Mouse (Mus musculus) liver, embryonic 13.5 days (tissue): ENCODE measurements around the gene Tbata. TPM values are rescaled to one million over a fixed set of nuclear protein-coding genes. Genes with fewer than 3 reads are reported as not detected.

ENCODE experiments used
- ATAC-seq: fragments of 200-750 bp; cut with Nextera tagmentation; 2 replicates; pipeline ENCODE4 v1.8.0; 2017; ENCODE audit warnings: low read depth, mild to moderate bottlenecking, moderate number of reproducible peaks, moderate library complexity
- DNase-seq: peaks from one replicate; pipeline ENCODE4 v3.0.0; 2022
- H3K27ac ChIP-seq: fragments of 300-500 bp; sonication (generic); 2 replicates; pipeline ENCODE4 v1.5.1; 2015; ENCODE audit warnings: moderate library complexity, mild to moderate bottlenecking, inconsistent platforms
- H3K27me3 ChIP-seq: fragments of 300-500 bp; sonication (generic); 2 replicates; pipeline ENCODE4 v1.6.1; 2015; ENCODE audit warnings: mild to moderate bottlenecking, inconsistent platforms
- H3K36me3 ChIP-seq: fragments of 300-500 bp; sonication (generic); 2 replicates; pipeline ENCODE4 v1.6.1; 2015; ENCODE audit warnings: mild to moderate bottlenecking, inconsistent platforms
- H3K4me1 ChIP-seq: fragments of 300-500 bp; sonication (generic); replicated peaks from 2 replicates; pipeline ENCODE4 v1.6.1; 2015; ENCODE audit warnings: inconsistent platforms
- H3K4me2 ChIP-seq: fragments of 300-500 bp; sonication (generic); 2 replicates; pipeline ENCODE4 v1.6.1; 2015; ENCODE audit warnings: inconsistent platforms, mild to moderate bottlenecking, moderate library complexity
- H3K4me3 ChIP-seq: fragments of 300-500 bp; sonication (generic); replicated peaks from 2 replicates; pipeline ENCODE4 v1.5.1; 2015; ENCODE audit warnings: mild to moderate bottlenecking, inconsistent platforms
- H3K9ac ChIP-seq: fragments of 300-500 bp; sonication (generic); 2 replicates; pipeline ENCODE4 v1.6.1; 2015; ENCODE audit warnings: mild to moderate bottlenecking, inconsistent platforms
- H3K9me3 ChIP-seq: fragments of 300-500 bp; sonication (generic); replicated peaks from 2 replicates; pipeline ENCODE4 v1.6.1; 2016; ENCODE audit warnings: inconsistent platforms
- WGBS: fragments of 180-500 bp; shearing (Covaris S2); methylation state at CpG from one replicate; pipeline ENCODE4 v1.1.7; 2015; ENCODE audit not compliant: insufficient replicate concordance; 5-methylcytosine and 5-hydroxymethylcytosine counted together
- microRNA-seq: library from miRNA; unstranded; fragments of <30 nt; microRNA quantifications from one replicate; pipeline ENCODE4, GENCODE M21; 2016
- polyA plus RNA-seq: library from polyadenylated mRNA; unstranded; fragments of >200 nt; fragmentation: Nextera tagmentation; extraction: Ambion mirVana; gene quantifications from 2 replicates; pipeline ENCODE4 v1.2.1, GENCODE M21; 2015

Gene Tbata
- polyA plus RNA-seq, 1 experiment from 2014 or later = not detected

- Histone ChIP-seq H3K27ac (no peak overlapping the region), H3K36me3 (no peaks in the 10 kb centered on the region), H3K4me1 (no peaks in the 10 kb centered on the region), H3K27me3 (no peaks in the 10 kb centered on the region), H3K9ac (no peak overlapping the region), H3K4me2 (no peak overlapping the region), H3K4me3 (no peak overlapping the region), H3K9me3 (no peaks in the 10 kb centered on the region)
- ATAC-seq (no peak), DNase-seq (no peak)
- 60% methylated on average over 6 of the region's 6 CpGs for WGBS
Observed at GRCm38 (mm10) chr10:61237391-61237785, 65.6 kb downstream of the Tbata start.

Small RNAs within 50 kb of the gene (microRNA-seq; reads per million reads assigned to microRNA genes)
- gene Gm44308 = not detected

Other genes starting within 250 kb of the Tbata start
- 134 and 148 TPM in 2 replicates for gene Pcbd1, start 82.6 kb upstream of the Tbata start, polyA plus RNA-seq
- 12.5 and 15.6 TPM in 2 replicates for gene Sgpl1, start 24.3 kb upstream of the Tbata start, polyA plus RNA-seq
- gene Adamts14, start 101.5 kb downstream of the Tbata start, polyA plus RNA-seq = 0.16 and 0.21 TPM in 2 replicates
- gene Prf1, start 125.9 kb downstream of the Tbata start, polyA plus RNA-seq = not detected in 2 replicates
- gene Pald1, start 211.6 kb downstream of the Tbata start, polyA plus RNA-seq = 6.1 and 7.7 TPM in 2 replicates
- gene Nodal, start 246.0 kb downstream of the Tbata start, polyA plus RNA-seq = 0.46 and 0.50 TPM in 2 replicates